Mouse (Mus musculus): ENCODE data around the gene Btn1a1. TPM values are rescaled to one million over a fixed set of nuclear protein-coding genes. Genes with fewer than 3 reads are reported as not detected.
A peak's percentile ranks its signal among the peaks of the same experiment; 100 is the strongest.

The Btn1a1 gene
- polyA plus RNA-seq, 1 experiment from 2014 or later, result not detected

- no peaks in the 10 kb centered on the region for H3K4me1 ChIP-seq
- H3K9me3 ChIP-seq (replicated peaks), result no peaks in the 10 kb centered on the region
- WGBS, result 0% methylated on average over 2 of the region's 2 CpGs
- H3K27ac ChIP-seq (replicated peaks), result no peak overlapping the region
- no peak overlapping the region for H3K4me3 ChIP-seq (replicated peaks)
- no peaks in the 10 kb centered on the region for H3K27me3 ChIP-seq (replicated peaks)
- no peaks in the 10 kb centered on the region for H3K36me3 ChIP-seq
- no peak for ATAC-seq (ENCODE audit: low FRiP score)
- H3K9ac ChIP-seq (replicated peaks), result no peak overlapping the region
- H3K4me2 ChIP-seq, result no peak overlapping the region
Measured at GRCm38 (mm10) chr13:23475658-23476057, 10.0 kb upstream of the Btn1a1 start.

DNA sequence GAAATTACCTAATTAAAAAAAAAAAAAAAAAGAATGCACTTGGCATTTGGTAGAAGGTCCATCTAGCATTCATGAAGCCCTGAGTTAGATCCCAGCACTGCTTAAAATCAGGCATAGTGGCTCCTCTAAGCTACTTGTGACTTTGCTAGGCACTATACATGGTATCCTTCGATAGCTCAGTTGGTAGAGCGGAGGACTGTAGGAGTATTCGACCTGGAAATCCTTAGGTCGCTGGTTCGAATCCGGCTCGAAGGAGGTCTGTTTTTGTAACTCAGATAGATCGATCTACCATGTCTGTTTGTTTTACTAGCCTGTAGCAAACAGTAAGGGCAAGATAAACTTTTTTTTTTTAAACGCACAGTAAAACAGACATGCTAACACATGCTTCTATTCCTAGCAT, 1.2 kb upstream of the Btn1a1 start:
- Histone ChIP-seq H3K27ac (replicated peaks) (no peak overlapping the region), H3K4me2 (no peak overlapping the region), H3K27me3 (replicated peaks) (0 out of 2 replicates have a peak, but pooled peaks cover 7% of the 10 kb centered on the region), H3K36me3 (no peaks in the 10 kb centered on the region), H3K4me3 (replicated peaks) (no peak overlapping the region), H3K9me3 (replicated peaks) (no peaks in the 10 kb centered on the region), H3K4me1 (peaks cover 18% of the 10 kb centered on the region), H3K9ac (replicated peaks) (no peak overlapping the region)
- no peak for ATAC-seq (ENCODE audit: low FRiP score)
- WGBS, result 2% methylated on average over 9 of the region's 9 CpGs

DNA sequence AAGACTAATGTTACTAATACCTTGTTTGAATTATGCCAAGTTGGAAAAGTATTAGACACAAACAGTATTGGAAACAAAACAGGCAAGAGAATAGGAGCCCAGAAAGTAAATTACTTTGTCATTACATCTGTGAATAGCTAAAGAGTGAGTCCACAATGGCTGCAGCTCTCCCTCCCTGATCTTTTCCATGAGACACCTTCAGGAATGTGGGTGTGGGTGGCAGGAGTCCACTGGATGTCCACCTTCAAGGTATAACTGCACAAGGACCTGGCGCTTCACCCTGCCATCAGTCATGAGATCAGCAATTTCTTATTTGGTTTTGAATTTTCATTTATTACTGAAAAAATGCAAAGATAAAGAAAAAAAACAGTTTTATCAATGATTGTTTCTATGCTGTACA, 605 bp upstream of the Btn1a1 start:
- Histone ChIP-seq H3K27ac (replicated peaks) (no peak overlapping the region), H3K9ac (replicated peaks) (no peak overlapping the region), H3K9me3 (replicated peaks) (no peaks in the 10 kb centered on the region), H3K4me2 (peak overlapping the region; percentile 83), H3K4me1 (peaks cover 18% of the 10 kb centered on the region), H3K27me3 (replicated peaks) (peaks cover 10% of the 10 kb centered on the region), H3K36me3 (no peaks in the 10 kb centered on the region), H3K4me3 (replicated peaks) (no peak overlapping the region)
- WGBS, result 51% methylated on average over 1 of the region's 1 CpGs
- ATAC-seq (ENCODE audit: low FRiP score), result no peak

DNA sequence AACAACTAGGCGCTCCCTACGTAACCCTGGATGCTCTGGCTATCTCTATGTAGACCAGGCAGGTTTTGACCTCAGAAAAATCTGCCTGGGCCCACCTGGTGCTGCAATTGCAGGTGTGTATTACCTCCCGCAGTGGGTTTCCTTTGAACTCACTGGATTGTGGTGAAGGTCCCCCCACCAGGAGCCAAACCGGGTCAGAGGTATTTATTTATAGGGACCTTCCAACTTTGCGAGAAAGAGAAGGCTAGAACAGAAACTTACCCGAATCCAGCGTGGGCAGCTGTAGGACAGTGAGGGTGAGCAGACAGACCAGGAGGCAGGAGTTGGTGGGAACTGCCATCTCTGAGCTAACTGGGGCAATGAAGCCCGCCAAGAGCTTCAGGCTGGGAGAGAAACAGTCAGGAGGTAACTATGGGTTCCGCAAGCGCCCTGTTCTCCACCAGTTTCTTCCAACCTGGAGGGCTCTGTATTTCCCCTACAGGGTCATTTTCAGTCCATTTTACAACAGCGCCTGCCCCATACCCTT, 797 bp downstream of the Btn1a1 start:
- WGBS, result 6% methylated on average over 11 of the region's 11 CpGs
- Histone ChIP-seq H3K9me3 (replicated peaks) (no peaks in the 10 kb centered on the region), H3K27ac (replicated peaks) (no peak overlapping the region), H3K4me1 (peaks cover 18% of the 10 kb centered on the region), H3K27me3 (replicated peaks) (peaks cover 10% of the 10 kb centered on the region), H3K4me3 (replicated peaks) (peak overlapping the region; percentile 64), H3K4me2 (peak overlapping the region; percentile 83), H3K9ac (replicated peaks) (peak overlapping the region; percentile 60), H3K36me3 (no peaks in the 10 kb centered on the region)
- no peak for ATAC-seq (ENCODE audit: low FRiP score)

- H3K27ac ChIP-seq (replicated peaks), result no peak overlapping the region
- peaks cover 10% of the 10 kb centered on the region for H3K27me3 ChIP-seq (replicated peaks)
- no peaks in the 10 kb centered on the region for H3K9me3 ChIP-seq (replicated peaks)
- H3K9ac ChIP-seq (replicated peaks), result peak overlapping the region; percentile 60
- peak overlapping the region; percentile 64 for H3K4me3 ChIP-seq (replicated peaks)
- H3K36me3 ChIP-seq, result no peaks in the 10 kb centered on the region
- ATAC-seq (ENCODE audit: low FRiP score), result peak; percentile 57; the same call in 1 of the 2 replicates
- peaks cover 18% of the 10 kb centered on the region for H3K4me1 ChIP-seq
- whole genome bisulfite sequencing, result under 1% methylated on average over 29 of the region's 29 CpGs
- H3K4me2 ChIP-seq, result peak overlapping the region; percentile 83
Measured at GRCm38 (mm10) chr13:23464224-23464637, 1.5 kb downstream of the Btn1a1 start.

DNA sequence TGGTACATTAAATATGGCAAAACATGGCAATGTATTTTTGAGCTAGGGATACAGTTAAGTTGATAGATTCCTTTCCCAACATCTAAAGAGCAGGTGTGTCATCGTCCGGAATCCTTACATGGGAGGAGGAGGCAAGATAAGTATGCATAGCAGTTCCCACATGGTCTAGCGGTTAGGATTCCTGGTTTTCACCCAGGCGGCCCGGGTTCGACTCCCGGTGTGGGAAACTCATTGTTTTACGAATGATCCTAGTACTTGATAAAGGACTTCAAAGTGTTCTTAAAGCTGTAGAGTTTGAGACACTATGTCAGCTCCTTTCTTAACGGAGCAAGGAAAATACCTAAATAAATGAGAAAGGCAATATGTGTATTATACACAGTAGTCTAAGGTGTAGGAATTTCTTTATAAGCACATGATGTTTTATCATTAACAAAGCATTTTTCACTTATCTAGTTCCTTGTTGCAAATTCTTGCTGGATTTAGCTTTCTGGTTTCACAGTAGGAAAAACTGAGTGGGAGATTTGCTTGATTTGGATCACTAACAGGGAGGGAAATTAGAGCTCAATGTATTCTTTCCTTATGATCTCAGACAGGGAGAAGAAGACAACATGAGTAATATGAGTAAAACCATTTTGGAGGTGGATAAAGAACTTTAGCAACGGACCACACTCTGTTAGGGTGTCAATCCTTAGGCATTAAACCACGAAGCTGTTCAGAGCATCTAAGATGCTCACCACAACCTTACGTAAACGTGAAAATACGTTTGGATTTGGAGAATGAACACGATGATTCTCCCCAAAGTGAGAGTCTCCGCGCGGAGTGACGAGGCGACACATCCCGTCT, 2.1 kb downstream of the Btn1a1 start:
- ATAC-seq (ENCODE audit: low FRiP score), result peak; percentile 83
- Histone ChIP-seq H3K9ac (replicated peaks) (peak overlapping the region; percentile 60), H3K4me2 (peak overlapping the region; percentile 83), H3K4me1 (peaks cover 18% of the 10 kb centered on the region), H3K27me3 (replicated peaks) (peaks cover 10% of the 10 kb centered on the region), H3K36me3 (no peaks in the 10 kb centered on the region), H3K9me3 (replicated peaks) (no peaks in the 10 kb centered on the region), H3K27ac (replicated peaks) (no peak overlapping the region), H3K4me3 (replicated peaks) (peak overlapping the region; percentile 64)
- WGBS, result 1% methylated on average over 21 of the region's 21 CpGs

DNA sequence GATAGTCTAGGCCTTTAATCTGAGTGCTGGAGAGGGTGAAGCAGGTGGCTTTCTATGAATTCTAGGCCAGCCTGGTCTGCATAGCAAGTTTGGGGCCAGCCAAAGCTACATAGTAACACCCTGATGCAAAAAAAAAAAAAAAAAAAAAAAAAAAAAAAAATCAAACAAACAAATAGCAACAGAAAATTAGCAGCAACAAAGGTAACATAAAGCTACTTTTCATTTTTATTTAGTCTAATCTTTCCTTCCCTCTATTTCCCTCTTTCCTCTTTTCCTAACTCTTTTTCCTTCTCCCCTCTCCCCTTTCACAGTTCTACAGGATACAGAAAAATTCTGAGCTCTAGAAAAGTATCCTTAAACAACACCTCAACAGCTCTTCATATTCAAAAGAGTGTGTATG, 3.0 kb downstream of the Btn1a1 start:
- no peak for ATAC-seq (ENCODE audit: low FRiP score)
- Histone ChIP-seq H3K9ac (replicated peaks) (no peak overlapping the region), H3K27me3 (replicated peaks) (peaks cover 10% of the 10 kb centered on the region), H3K27ac (replicated peaks) (no peak overlapping the region), H3K9me3 (replicated peaks) (no peaks in the 10 kb centered on the region), H3K36me3 (no peaks in the 10 kb centered on the region), H3K4me3 (replicated peaks) (no peak overlapping the region), H3K4me2 (no peak overlapping the region), H3K4me1 (peaks cover 18% of the 10 kb centered on the region)

GRCm38 (mm10) chr13:23462063-23462462, 3.6 kb downstream of the Btn1a1 start:
- Histone ChIP-seq H3K4me2 (no peak overlapping the region), H3K9me3 (replicated peaks) (no peaks in the 10 kb centered on the region), H3K4me1 (peaks cover 18% of the 10 kb centered on the region), H3K9ac (replicated peaks) (no peak overlapping the region), H3K27ac (replicated peaks) (no peak overlapping the region), H3K36me3 (no peaks in the 10 kb centered on the region), H3K4me3 (replicated peaks) (no peak overlapping the region), H3K27me3 (replicated peaks) (peaks cover 10% of the 10 kb centered on the region)
- WGBS, result 86% methylated on average over 4 of the region's 4 CpGs
- no peak for ATAC-seq (ENCODE audit: low FRiP score)

DNA sequence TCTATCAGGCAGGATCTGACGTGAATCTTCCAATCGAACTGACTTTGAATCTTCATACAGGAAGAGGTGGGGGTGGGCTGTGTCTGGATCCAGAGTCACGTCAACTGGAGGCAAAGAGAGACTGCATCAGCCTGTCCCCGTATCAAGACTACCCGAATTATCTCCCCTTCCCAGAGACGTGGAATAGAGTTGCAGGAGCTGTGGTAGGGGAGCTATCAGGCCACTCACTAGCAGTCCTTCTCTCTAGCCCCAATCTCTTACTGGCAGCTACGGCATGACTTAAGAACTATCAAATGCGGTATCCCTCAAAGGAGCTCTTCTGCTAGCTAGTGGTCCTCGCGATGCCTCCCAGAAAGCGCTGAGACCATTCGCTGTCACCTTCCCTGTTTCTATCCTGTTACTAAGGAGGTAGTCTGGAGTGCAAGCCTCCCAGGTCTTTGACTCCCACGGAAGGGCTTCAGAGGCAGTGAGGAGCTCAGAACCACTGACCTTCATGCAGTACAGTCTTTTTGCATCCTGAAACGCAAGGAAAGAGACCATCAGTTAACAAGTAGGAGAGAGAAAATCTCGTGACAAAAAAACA, 6.3 kb downstream of the Btn1a1 start:
- no peak overlapping the region for H3K27ac ChIP-seq (replicated peaks)
- peaks cover 2% of the 10 kb centered on the region for H3K4me1 ChIP-seq
- no peak overlapping the region for H3K4me3 ChIP-seq (replicated peaks)
- H3K9me3 ChIP-seq (replicated peaks), result no peaks in the 10 kb centered on the region
- 25% methylated on average over 15 of the region's 15 CpGs for WGBS
- peak overlapping the region; percentile 9; the same call in 1 of the 2 replicates for H3K4me2 ChIP-seq
- no peaks in the 10 kb centered on the region for H3K36me3 ChIP-seq
- no peak for ATAC-seq (ENCODE audit: low FRiP score)
- peaks cover 3% of the 10 kb centered on the region for H3K27me3 ChIP-seq (replicated peaks)
- no peak overlapping the region for H3K9ac ChIP-seq (replicated peaks)

DNA sequence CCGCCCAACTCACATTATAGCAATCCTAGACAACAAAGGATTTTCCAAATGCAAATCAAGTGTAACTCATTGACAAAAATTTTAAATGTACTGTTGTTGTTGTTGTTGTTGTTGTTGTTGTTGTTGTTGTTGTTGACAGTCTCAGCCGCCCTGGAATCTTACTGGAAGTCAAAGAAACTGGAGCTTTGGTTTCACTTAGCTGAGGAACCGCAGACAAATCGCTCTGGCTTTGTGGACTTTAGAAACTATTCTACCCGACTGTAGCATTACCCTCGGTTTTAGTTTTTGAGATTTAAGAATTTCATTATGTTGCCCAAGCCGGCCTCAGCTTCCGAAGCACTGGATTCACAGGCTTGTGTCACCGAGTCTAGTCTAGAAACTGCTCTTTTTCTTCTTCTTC, 11.8 kb downstream of the Btn1a1 start:
- Histone ChIP-seq H3K36me3 (no peaks in the 10 kb centered on the region), H3K27me3 (replicated peaks) (no peaks in the 10 kb centered on the region), H3K4me2 (peak overlapping the region; percentile 60), H3K4me1 (peaks cover 8% of the 10 kb centered on the region), H3K27ac (replicated peaks) (peak overlapping the region; percentile 80), H3K9ac (replicated peaks) (peak overlapping the region; percentile 60), H3K9me3 (replicated peaks) (no peaks in the 10 kb centered on the region), H3K4me3 (replicated peaks) (peak overlapping the region; percentile 69)
- no peak for ATAC-seq (ENCODE audit: low FRiP score)
- WGBS, result 2% methylated on average over 9 of the region's 9 CpGs

GRCm38 (mm10) chr13:23453362-23453862, 12.3 kb downstream of the Btn1a1 start:
- H3K4me1 ChIP-seq, result peaks cover 13% of the 10 kb centered on the region
- peak overlapping the region; percentile 69 for H3K4me3 ChIP-seq (replicated peaks)
- no peaks in the 10 kb centered on the region for H3K9me3 ChIP-seq (replicated peaks)
- H3K9ac ChIP-seq (replicated peaks), result peak overlapping the region; percentile 60
- H3K27me3 ChIP-seq (replicated peaks), result no peaks in the 10 kb centered on the region
- H3K36me3 ChIP-seq, result no peaks in the 10 kb centered on the region
- H3K4me2 ChIP-seq, result peak overlapping the region; percentile 60
- ATAC-seq (ENCODE audit: low FRiP score), result peak; percentile 85
- 2% methylated on average over 25 of the region's 25 CpGs for WGBS
- H3K27ac ChIP-seq (replicated peaks), result peak overlapping the region; percentile 80

Data from neural tube, embryonic 15.5 days (tissue).